Mouse (Mus musculus) thymus, postnatal 14 days (tissue): ENCODE data around the gene Sbf2.
"Not testable (repeated sequence)": the region's sequence is repeated elsewhere in the genome, so short reads cannot be mapped to it uniquely, and the experiment has no call there.

Experiments used
- DNase-seq: peaks from one replicate; pipeline ENCODE4 v3.0.0; 2021

The Sbf2 gene

DNA sequence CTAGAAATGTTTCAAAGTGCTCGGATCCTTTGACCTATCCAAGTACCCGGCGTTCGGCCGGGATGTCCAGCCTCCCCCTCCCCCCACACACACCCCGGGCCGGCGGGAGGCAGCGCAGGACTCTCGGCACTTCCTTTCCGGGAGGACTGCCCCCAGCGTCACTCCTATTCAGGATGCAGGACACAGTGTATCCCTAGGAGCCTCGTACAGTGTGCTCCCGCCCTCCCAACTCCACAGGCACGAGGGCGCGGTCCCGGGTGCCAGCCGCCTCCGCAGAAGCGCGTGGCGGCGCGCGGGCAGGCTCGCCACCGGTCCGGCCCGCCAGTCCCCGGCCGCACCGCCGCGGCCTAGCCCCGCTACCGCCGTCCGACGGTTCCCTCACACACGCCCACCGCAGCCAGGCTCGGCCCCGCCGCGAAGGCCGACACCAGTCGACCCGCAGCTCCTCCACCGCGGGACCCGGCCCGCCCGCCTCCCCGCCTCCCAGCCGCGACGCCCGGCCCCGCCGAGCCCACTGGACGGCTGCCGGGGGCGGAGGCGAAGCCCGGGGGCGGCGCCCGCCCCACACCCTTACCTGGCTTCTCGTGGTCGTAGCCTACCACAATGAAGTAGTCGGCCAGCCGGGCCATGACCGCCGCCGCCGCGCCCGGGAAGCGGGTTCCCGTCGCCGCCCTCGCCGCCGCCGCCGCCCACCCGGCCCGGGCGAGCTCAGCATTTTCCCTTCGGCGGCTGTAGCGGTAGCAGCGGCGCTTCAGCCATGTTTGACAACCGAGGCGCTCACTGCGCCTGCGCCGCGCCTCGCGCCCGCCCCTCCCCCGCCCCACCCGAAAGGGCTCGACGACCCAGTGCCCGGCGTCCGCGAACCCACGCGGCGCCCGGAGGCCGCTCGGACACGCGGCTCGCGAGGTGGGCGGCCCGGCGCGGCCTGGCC, at the start of gene Sbf2:
Gene Sbf2, minus strand, starts transcription at position 790 of the 931 bp plus-strand sequence.
- DNase-seq: peak; percentile 68

DNA sequence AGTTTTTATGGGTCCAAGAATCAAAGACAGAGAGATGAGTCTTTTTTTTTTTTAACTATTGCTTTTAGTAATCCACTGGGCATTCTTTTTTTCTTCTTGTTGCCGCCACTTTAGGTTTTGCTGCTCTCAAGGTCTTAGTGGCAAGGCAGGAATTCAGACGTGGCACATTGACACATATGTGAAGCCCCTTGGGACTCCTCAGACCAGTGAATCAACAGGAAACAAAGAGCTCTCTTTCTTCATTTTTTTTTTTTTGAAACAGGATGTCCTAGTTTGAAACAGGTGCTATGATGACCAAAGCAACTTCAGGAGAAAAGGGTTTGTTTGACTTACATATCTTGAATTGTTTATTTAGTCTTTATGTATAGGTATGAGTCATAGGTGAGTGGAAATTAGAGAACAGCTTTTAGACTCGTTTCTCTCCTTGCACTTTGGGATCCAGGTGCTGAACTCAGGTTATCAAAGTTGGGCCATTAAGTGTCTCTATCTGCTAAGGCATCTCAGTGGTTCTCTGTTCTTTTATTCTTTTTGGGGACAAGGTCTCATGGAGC, 43.7 kb upstream of the Sbf2 start:
- no peak for DNase-seq

DNA sequence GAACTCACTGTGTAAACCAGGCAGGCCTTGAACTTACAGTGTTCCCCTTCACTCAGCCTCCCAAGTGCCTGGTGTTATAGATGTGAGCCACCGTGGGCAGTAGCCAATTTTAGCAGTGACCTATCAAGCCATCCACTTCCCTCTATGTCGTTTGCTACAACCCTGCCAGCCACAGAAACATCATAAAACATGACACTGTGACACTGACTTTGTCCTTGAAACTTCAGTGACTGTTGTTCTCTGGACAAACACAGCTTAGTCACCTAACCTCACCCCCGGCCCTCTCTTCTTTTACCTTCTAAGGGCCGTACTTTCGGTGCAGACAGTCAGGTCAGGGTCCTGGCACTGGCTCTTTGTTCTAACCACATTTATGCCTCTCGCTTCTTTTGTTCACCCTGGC, 41.2 kb upstream of the Sbf2 start:
- no peak for DNase-seq

DNA sequence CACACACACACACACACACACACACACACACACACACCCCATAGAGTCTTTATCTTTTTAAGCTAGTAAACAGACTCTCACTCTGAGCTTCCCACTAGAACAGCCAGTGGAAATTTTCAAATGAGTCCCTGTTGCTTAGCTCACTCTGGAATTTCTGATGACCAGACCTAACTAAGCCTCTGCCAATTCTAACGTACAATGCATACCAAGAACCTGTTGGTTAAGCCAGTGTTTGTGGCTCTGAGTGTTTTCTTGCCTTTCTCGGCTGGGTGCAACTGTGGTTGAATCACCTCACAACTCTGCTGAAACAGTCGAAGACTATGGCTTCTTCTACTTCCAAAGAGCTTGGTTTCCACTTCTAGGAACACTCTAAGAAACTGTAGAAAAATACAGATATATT, 40.5 kb upstream of the Sbf2 start:
- DNase-seq: no peak

DNA sequence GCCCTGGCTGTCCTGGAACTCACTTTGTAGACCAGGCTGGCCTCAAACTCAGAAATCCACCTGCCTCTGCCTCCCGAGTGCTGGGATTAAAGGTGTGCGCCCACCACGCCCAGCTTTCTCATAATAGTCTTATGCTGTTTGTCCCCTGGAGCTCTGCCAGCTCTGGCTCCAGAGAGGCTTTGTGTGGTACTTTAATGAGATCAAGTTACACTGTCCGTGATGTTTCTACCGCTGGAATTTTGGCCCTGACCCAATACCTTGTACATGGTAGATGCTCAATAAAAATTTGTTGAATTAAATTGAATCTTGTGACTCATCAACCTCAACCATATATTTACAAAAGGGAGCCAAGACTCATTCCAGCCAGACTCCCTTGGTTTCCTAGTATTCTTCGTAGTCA, 36.4 kb upstream of the Sbf2 start:
- DNase-seq: no peak

DNA sequence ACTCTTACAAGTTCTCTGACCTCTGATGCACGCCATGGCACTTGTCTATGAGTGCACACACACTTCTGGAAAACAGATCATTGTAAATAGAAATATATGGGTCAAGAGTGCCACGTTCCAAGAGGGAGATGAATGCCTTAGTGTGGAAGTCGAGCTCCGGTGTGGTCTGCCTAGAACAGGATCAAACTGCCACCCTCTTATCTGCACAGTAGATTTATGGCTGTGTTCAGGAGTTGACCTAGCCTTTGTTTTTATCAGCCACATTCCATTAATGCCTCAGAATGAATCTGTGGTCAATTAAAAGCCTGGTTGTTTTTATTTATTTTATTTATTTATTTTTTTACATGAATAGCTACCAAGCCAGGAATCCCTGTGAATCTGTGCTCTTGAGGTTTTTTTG, 35.8 kb upstream of the Sbf2 start:
- DNase-seq: no peak

DNA sequence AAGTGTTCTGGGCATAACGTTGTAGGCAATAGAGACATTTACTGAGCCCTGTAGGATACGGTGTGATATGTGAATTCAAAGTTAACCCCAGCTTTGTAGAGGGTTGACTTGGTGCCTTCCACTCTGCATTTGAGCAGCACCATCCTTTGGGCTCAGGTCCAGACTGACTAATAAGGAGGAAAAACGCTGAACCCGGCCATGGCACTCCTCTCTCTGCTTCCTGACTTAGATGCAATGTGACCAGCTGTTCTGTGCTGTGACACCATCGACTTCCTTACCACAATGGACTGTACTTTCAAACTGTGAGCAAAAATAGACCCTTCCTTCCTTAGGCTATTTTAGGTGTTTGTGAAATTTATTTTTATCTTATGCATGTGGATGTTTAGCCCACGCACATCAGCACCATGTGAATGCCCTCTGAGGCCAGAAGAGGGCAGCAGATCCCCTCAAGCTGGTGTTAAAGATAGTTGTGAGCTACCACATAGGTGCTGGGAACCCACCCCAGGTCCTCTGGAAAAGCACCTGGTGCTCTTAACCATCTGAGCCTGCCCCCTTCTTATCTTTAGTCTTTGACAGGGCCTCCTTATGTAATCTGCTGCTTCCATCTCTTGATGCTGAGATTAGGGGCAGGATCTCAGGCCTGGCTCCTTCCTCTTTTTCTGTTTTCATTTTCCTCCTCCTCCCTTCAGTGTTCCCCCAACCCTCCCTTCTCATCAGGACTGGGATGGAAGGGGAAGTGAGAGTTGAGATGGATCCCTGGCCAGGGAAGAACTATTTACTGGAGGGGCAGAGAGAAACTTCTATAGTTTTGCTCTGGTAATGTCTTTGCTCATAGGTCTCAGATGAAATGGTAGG, 34.6 kb upstream of the Sbf2 start:
- DNase-seq: no peak

DNA sequence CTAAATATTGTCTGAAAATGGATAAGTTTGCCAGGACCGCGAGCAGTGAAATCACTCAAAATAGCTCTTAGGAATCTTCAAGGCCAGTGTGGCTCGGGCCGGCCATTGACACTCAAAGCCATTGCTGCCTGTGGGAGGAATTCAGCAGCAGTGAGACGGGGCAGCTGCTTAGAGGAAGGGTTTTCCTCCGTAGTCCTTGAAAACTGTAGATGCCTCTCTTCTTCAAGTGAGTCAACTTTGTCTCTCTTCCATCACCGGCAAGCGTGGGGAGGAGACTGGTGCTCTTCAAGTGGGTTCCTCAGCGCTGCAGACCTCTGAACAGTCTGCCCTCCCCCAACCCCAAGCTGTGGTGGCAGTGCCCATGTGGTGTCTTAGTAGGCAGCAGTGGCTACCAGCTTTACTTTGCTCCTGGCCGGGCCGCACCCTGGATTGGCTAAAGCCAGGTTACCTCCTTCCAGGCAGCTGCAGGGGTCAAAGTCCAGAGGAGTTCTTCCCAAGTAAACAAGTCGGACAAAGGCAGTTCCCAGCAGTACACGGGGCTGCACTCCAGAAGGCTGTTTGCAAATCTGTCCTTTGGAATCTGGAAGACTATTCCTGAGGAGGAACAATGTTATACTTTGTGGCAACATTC, 33.8 kb upstream of the Sbf2 start:
- no peak for DNase-seq

DNA sequence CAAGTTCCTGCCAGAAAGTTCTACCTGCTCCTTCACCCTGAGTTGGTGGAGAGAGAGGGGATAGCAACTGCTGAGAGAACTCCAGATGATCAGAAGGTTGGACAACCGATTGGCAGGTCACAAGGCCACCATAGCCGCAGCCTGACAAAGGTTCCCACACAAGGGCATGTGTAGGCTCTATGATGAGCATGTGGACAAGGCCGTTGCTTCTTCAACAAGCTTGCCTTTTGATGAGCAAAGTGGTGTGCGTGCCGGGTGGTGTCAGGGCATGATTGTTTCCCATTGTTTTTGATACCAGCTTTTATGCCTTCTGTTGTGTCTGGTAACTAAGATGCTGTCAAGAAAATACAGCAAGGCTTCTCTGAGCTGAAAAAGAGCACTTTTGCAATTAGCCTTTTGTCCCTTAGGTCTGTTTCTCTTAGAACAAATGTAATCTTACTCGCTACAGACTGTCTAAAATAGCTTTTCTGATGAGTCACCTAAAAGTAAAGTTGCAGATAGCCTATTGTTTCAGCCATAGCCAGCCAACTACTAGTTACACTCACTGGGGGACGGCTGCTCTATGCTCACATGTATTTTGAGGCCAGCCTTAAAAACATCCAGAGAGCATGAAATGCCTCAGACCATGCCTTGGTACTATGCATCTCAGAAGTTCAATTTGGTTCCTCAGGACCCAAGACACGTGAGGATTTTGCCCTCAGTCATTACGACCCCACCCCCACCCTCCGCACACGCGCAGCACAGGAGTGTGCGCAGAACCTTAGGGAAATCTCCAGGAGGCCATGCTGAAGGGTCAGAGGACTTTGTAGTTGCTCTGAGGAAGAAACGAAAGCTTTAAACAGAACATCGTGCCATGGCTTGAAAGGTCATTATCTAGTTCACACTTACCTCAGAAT, 33.1 kb upstream of the Sbf2 start:
- DNase-seq: no peak

DNA sequence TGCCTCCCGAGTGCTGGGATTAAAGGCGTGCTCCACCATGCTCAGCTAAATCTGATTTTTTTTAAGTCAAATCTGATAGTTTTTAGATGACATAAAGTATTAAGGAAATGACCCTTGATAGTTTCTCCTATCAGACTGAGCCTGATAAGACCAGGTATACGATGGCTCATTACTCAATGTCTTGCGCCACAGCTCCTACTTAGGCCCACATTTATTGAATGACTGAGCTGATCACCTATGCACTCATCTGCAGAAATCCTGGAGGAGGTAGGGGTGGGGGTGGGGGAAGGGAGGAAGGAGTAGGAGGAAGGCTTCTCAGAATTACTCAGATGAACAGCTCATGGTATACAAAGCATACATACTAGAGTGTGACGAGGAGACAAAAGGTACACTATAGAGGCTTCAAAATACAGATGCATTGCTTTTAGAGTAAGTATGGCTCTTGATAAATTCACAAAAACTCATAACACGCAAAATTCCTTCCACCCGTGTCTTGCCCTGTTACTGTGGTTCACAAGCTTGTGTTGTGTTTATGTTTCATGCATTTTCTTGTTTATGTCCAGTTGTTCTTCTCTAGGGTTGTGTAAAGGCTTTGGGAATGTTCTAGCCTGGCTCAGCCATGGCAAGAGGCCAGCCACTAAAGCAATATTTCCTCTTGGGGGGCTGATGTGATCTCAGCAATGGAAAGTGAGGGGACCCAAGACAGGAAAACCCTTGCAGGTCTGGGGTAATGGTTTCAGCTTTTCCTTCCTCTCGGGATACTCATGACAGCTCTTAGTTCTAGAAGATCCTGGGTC, 32.1 kb upstream of the Sbf2 start:
- no peak for DNase-seq

DNA sequence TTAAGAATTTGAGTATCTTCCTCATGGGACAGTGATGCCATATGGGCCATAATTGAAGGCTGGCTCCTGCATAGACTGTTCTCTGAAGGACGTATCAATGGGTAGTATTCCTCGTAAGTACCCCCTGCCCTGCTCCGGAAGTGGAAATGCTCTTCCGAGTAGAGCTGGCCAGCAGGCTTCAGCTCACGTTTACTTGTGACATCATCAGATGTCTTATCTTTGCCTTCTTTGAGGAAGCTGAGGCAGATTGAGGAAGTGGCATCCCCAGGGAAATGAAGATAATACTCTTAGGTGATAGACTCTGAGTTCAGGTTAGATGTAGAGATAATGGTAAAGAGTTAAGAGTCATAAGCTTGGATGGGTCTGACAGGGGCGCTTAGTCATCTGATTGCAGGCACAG, 31.1 kb upstream of the Sbf2 start:
- no peak for DNase-seq

DNA sequence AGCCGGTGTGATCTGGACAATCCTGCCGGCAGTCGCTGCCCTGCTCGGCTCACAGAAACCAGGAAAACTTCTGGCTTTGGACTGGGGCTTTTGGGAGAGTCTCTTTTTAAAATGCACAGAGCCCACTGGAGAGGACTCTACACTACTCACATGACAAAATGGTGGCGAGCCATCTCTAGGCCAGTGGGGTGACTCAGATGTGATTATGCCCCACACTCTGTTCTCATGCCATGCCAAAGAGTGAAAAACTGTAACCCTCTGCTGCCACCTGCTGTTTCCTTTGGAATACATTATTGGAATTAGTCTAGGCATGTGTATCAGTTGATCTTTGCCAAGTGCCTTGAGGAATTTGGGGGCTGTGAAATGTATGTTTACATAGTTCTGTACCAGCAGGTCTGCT, 30.6 kb upstream of the Sbf2 start:
- peak; percentile 50 for DNase-seq

DNA sequence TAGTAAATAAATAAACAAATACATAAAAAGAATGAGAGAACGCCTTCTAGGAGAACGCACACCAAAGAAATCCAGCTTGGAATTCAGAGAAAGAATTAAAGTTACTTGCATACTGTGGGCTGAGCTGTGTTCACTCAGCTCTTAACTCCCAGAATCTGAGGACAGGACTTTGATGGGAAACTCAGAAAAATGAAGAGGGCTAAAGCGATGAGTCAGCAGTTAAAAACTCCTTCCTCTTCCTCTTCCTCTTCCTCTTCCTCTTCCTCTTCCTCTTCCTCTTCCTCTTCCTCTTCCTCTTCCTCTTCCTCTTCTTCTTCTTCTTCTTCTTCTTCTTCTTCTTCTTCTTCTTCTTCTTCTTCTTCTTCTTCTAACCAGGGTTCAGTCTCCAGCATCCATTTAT, 25.2 kb upstream of the Sbf2 start:
- DNase-seq: not testable (repeated sequence)

DNA sequence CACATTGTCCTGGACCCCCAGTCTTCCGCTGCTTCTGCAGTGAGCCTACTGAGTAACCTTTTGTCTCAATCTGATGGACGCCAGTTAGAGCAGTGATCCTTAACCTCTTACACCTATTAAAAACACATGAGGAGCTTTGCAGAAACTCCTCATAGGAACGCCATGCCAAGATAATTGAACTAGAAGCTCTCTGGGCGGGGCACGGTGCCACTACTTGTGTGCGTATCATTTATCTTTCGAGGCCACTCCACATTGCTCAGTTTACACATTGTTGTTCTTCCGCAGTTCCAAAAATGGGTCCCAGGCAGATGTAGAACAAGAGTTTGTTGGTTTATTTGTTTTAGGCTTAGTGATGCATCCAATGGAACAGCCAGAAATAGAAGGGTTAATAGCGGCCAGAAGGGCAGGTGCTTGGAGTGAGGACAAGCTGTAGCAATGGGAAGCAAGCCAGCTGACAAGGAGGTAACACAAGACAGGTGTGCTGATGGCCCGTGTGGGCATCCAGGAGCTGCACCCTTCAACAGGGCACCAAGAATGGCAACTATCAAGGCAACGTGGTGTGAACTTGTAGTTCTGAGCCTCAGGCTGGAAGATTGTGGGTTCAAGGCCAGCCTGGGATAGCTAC, 24.7 kb upstream of the Sbf2 start:
- no peak for DNase-seq

DNA sequence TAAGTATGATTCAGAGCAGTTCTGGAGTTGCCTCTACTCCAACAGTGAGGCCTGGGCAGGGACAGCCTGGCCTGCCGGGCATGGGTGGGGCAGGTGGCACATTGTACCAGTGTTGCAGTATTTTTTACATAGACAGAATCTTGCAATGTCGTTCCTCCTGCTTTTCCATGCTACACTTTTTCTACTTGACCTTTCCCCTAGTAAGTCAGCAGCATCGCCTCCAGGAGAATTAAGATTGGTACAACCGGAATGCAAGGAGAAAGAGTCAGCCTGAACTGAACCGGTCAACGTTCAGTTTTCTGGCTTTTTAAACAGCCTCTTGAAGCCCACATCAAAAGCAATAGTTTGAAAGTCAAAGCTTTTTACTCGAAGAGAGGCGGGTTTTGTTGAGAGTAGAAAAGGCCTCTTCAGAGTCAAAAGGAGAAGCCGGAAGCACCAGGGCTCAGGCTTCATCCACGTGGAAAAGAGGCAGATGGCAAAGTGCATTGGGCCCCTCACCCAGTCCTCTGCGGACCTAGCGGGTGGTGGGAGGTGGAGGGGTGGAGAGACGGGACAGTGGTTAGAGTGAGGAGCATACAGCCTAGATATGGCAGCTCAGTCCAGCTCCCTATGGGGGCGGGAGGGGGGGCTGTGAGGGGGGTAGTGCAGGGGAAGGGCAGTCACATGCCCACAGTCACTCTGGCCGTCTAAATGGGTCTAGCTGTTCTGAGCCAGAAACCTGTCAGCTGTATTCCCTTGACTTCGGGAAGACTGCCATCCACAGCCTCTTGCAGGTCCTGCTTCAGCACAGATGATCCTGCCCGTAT, 23.8 kb upstream of the Sbf2 start:
- no peak for DNase-seq

DNA sequence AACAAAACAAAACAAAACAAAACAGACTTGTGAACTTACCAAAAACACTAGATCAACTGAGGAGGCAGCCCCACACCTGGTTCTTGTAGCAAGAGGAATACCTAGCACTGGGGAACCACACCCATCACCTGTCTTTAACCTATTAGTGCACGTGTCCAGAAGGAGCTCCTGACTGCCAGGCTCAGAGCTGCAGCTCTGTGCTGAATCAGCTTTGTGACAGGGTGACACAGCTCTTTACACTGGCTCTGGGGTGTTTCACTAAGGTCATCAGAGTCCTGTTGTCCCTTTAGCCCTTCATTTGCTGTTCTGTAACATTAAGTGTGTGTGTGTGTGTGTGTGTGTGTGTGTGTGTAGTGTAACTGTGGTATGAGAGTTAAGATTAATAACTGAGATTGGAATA, 21.8 kb upstream of the Sbf2 start:
- no peak for DNase-seq

DNA sequence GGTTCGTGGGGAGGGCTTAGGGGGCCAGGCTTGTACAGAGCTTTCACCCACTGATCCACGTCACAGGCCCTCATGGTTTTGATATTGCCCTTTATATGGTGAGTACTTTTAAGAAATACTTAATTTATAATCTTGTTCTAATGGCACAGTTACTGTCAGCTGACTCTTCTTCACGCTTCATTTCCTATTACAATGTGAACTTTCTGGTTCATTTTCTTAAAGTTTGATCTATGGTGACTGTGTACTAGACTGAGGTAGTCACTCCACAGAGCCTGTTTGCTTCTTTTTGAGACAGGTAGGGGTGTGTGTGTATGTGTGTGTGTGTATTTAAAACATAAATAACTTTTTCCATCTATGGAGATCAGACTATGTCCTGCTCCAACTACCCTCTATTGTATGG, 21.2 kb upstream of the Sbf2 start:
- no peak for DNase-seq

DNA sequence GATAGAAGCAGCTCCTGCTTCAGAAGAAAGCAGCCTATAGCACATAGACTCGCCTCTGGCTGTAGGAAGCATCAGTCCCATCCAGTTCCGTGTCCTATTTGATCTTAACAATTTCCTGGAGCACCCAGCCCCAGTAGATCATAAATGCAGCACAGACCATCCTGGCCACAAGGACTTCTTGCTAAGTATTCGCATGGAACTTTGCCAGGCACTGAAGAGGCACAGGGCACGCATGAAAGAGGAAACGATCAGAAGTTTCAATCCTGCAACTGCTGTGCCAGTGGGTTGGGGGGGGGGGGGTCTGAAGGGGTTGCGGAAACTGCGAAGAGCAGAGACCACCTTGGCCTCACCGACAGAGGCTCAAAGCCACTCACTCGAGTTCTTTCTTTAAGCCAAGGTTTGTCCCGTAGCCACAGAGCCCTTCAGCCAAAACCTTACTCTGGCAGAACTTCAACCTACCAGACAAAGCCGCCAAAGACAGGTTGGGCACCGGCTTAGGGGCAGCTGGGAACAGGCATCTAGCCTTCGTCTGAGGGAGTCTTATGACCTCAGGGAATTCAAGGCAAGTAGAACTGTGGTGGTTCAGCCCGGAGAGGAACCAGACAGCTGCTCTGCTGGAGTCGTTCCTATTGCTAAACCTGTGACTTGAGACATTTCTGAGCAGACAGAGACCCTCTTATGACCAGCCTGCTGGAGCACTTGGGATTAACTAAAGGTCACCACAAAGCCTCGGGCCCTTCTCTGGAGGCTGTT, 16.6 kb upstream of the Sbf2 start:
- no peak for DNase-seq
